Mouse (Mus musculus) ES-E14 (cell line): ENCODE data around the gene Sec13.

Source experiments
- CHD2 ChIP-seq: IDR thresholded peaks from 2 replicates; pipeline ENCODE4 v1.6.1; 2014; ENCODE audit warnings: mild to moderate bottlenecking, low read depth, low read length, inconsistent platforms
- HCFC1 ChIP-seq: IDR thresholded peaks from 2 replicates; pipeline ENCODE4 v1.6.1; 2012; ENCODE audit warnings: low read length, inconsistent platforms, borderline replicate concordance; ENCODE audit not compliant: insufficient read depth
- ZC3H11A ChIP-seq: IDR thresholded peaks from 2 replicates; pipeline ENCODE4 v1.6.1; 2012; ENCODE audit warnings: low read depth, mild to moderate bottlenecking, inconsistent platforms, low read length, borderline replicate concordance
- ZNF384 ChIP-seq: IDR thresholded peaks from 2 replicates; pipeline ENCODE4 v1.6.1; 2012; ENCODE audit warnings: low read depth, low read length, inconsistent platforms

DNA sequence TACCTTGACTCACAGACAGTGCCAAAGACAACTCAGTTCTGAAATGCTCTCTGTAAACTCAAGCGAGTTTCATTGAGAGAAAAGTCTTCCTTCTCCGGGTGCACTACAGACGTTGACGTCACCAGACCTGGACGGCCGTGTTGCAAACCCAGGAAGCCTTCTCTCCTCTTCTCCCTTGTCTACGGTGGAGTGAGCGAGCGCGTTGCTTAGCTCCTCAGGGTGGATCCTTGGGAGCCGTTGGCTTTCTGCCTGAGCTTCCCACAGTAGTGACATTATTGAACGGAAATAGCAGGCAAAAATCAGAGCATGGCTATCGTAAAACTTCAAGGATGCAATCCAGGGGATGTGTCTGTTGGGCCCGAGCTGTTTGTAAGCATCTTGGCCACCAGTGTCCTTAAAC, 6.7 kb upstream of the Sec13 start:
- TF ChIP-seq HCFC1 (no peak), ZC3H11A (no peak), ZNF384 (no peak), CHD2 (no peak)
